Mouse (Mus musculus) layer of hippocampus, adult 2 months (tissue): ENCODE measurements at regions not wholly inside any gene's neighbourhood (a gene's known extent, or its start where the extent isn't known, plus 50 kb on each side); places are given as distances from the start of the nearest gene placed in this dataset.
A peak's percentile ranks its signal among the peaks of the same experiment; 100 is the strongest.
"Not testable (repeated sequence)": the region's sequence is repeated elsewhere in the genome, so short reads cannot be mapped to it uniquely, and the experiment has no call there.

Source experiments
- DNase-seq, 2 experiments: peaks; one replicate each; pipeline ENCODE4 v3.0.0; 2022; ENCODE audit warnings: low spot score in 2 of 2
- H3K27ac ChIP-seq: fragments of 200-600 bp; 2 replicates; pipeline ENCODE4 v1.8.1; 2022
- H3K4me3 ChIP-seq: fragments of 200-600 bp; 2 replicates; pipeline ENCODE4 v1.8.1; 2022; ENCODE audit warnings: mild to moderate bottlenecking
- CTCF ChIP-seq: fragments of 200-600 bp; conservative IDR thresholded peaks from 2 replicates; pipeline ENCODE4 v1.8.1; 2022; ENCODE audit warnings: antibody characterized with exemption, mild to moderate bottlenecking, moderate library complexity

GRCm38 (mm10) chrX:70871209-70871608, 178.8 kb upstream of the Mamld1 start:
- H3K27ac ChIP-seq = no peak overlapping the region
- TF ChIP-seq CTCF = no peak
- DNase-seq = no peak
- H3K4me3 ChIP-seq = no peak overlapping the region

- no peak for TF ChIP-seq CTCF
- Histone ChIP-seq H3K27ac (no peak overlapping the region), H3K4me3 (no peak overlapping the region)
- no peak for DNase-seq
These were observed 168.7 kb upstream of the Mamld1 start for GRCm38 (mm10) chrX:70881326-70881725.

GRCm38 (mm10) chrX:70883461-70883860, 166.6 kb upstream of the Mamld1 start:
- Histone ChIP-seq H3K27ac (no peak overlapping the region), H3K4me3 (no peak overlapping the region)
- no peak for DNase-seq
- no peak for TF ChIP-seq CTCF

- no peak for DNase-seq
- Histone ChIP-seq H3K4me3 (no peak overlapping the region), H3K27ac (no peak overlapping the region)
- no peak for TF ChIP-seq CTCF
These were observed 155.5 kb upstream of the Mamld1 start for GRCm38 (mm10) chrX:70894517-70894916.

GRCm38 (mm10) chrX:70895554-70895953, 154.5 kb upstream of the Mamld1 start:
- no peak overlapping the region for H3K27ac ChIP-seq
- TF ChIP-seq CTCF = no peak
- H3K4me3 ChIP-seq = no peak overlapping the region
- DNase-seq = no peak

- H3K27ac ChIP-seq = no peak overlapping the region
- TF ChIP-seq CTCF = no peak
- H3K4me3 ChIP-seq = no peak overlapping the region
- no peak for DNase-seq
These were observed 152.8 kb upstream of the Mamld1 start for GRCm38 (mm10) chrX:70897110-70897721.

GRCm38 (mm10) chrX:70898836-70899235, 151.2 kb upstream of the Mamld1 start:
- H3K27ac ChIP-seq, DNase-seq, H3K4me3 ChIP-seq: not testable (repeated sequence)

GRCm38 (mm10) chrX:70899720-70900479, 150.2 kb upstream of the Mamld1 start:
- DNase-seq = peak; percentile 36 to 47
- H3K27ac ChIP-seq = no peak overlapping the region; the same call in 1 of the 2 replicates

GRCm38 (mm10) chrX:70925646-70926045, 124.4 kb upstream of the Mamld1 start:
- no peak overlapping the region for H3K27ac ChIP-seq
- H3K4me3 ChIP-seq = no peak overlapping the region
- no peak for DNase-seq
- no peak for TF ChIP-seq CTCF

More at GRCm38 (mm10) chrX:70899720-70900479, 150.2 kb upstream of the Mamld1 start:
- H3K4me3 ChIP-seq = no peak overlapping the region
- no peak for TF ChIP-seq CTCF

GRCm38 (mm10) chrX:70931944-70932343, 118.1 kb upstream of the Mamld1 start:
- no peak for DNase-seq
- TF ChIP-seq CTCF = no peak
- H3K4me3 ChIP-seq = no peak overlapping the region
- H3K27ac ChIP-seq = no peak overlapping the region

GRCm38 (mm10) chrX:70945382-70945781, 104.7 kb upstream of the Mamld1 start:
- TF ChIP-seq CTCF = no peak
- Histone ChIP-seq H3K27ac (no peak overlapping the region), H3K4me3 (no peak overlapping the region)
- no peak for DNase-seq

GRCm38 (mm10) chrX:70946052-70946451, 104.0 kb upstream of the Mamld1 start:
- Histone ChIP-seq H3K27ac (no peak overlapping the region), H3K4me3 (no peak overlapping the region)
- no peak for DNase-seq
- no peak for TF ChIP-seq CTCF

- TF ChIP-seq CTCF = no peak
- H3K4me3 ChIP-seq = no peak overlapping the region
These were observed 100.8 kb upstream of the Mamld1 start for GRCm38 (mm10) chrX:70949232-70949631.

GRCm38 (mm10) chrX:70953022-70953421, 97.0 kb upstream of the Mamld1 start:
- TF ChIP-seq CTCF = no peak
- H3K4me3 ChIP-seq = no peak overlapping the region
- no peak for DNase-seq
- H3K27ac ChIP-seq = no peak overlapping the region

More at GRCm38 (mm10) chrX:70949232-70949631, 100.8 kb upstream of the Mamld1 start:
- no peak for DNase-seq
- H3K27ac ChIP-seq = no peak overlapping the region
